ENCODE assay signal across 11 mouse cellular contexts in the genomic region with DNA sequence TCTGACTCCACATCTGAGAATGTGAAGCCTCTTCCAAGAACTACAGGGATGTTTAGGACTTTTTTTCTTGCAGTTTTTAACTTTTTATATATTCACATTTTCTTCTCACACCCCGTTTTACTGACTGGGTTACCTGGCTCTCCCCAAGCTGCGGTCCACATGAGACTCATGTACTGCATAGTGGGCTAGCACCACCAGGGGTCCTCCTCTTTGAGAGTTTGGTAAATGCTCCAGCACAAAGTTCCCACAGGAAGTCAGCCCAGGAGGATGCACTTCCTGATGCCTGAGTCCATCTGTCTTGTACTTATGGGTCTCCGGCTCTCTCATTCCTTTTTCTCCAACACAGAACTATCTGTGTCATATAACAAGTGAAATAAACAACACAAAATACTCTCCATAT. TPM values are rescaled to one million over a fixed set of nuclear protein-coding genes. Genes with fewer than 3 reads are reported as not detected.
A peak's percentile ranks its signal among the peaks of the same experiment; 100 is the strongest.
DNase-seq lines count a peak whose midpoint lies in the region; ATAC-seq lines count a peak whose summit lies in the region.
"Had no signal": no experiment of that assay in that cellular context is flagged by ENCODE, and none has a peak within 500 bp of the region (broad histone marks: within the 10 kb centered on the region; RNA-seq: fewer than 3 reads in every experiment).

No protein-coding gene starts in this region.

- H3K4me1 ChIP-seq in heart, embryonic 12.5 days (replicated peaks), result no peaks in the 10 kb centered on the region
- no peaks in the 10 kb centered on the region for H3K4me1 ChIP-seq in midbrain, embryonic 14.5 days (ENCODE audit: control insufficient read depth, insufficient read depth, low read length)
- H3K4me1 ChIP-seq in midbrain, embryonic 10.5 days, result no peaks in the 10 kb centered on the region
- H3K4me1 ChIP-seq: midbrain, embryonic 12.5 days; neural tube, embryonic 13.5 days had no signal

- WGBS in heart, embryonic 12.5 days, result 75% methylated on average over 3 of the region's 3 CpGs
- 93% methylated on average over 3 of the region's 3 CpGs for WGBS in midbrain, embryonic 14.5 days
- 88% methylated on average over 3 of the region's 3 CpGs for WGBS in midbrain, embryonic 10.5 days

- ATAC-seq in heart, embryonic 12.5 days (ENCODE audit: insufficient number of reproducible peaks, low FRiP score), result no peak
- no peak for ATAC-seq in midbrain, embryonic 14.5 days (ENCODE audit: low FRiP score, low TSS enrichment)

- H3K4me2 ChIP-seq in heart, embryonic 12.5 days, result no peak overlapping the region
- H3K4me2 ChIP-seq in midbrain, embryonic 14.5 days (ENCODE audit: low read length), result no peak overlapping the region
- H3K4me2 ChIP-seq: midbrain, embryonic 12.5 days; neural tube, embryonic 13.5 days had no signal

- H3K9ac ChIP-seq in heart, embryonic 12.5 days, result no peak overlapping the region
- H3K9ac ChIP-seq in midbrain, embryonic 14.5 days (replicated peaks; ENCODE audit: low read length), result no peak overlapping the region
- H3K9ac ChIP-seq: midbrain, embryonic 12.5 days; neural tube, embryonic 13.5 days had no signal

- H3K9me3 ChIP-seq in heart, embryonic 12.5 days (replicated peaks), result no peaks in the 10 kb centered on the region
- H3K9me3 ChIP-seq in midbrain, embryonic 14.5 days (ENCODE audit: control insufficient read depth, low read length), result no peaks in the 10 kb centered on the region
- no peaks in the 10 kb centered on the region for H3K9me3 ChIP-seq in midbrain, embryonic 10.5 days (replicated peaks)
- H3K9me3 ChIP-seq: midbrain, embryonic 12.5 days; neural tube, embryonic 13.5 days had no signal

- peaks cover 61% of the 10 kb centered on the region for H3K36me3 ChIP-seq in heart, embryonic 12.5 days
- H3K36me3 ChIP-seq in midbrain, embryonic 14.5 days (ENCODE audit: control insufficient read depth, insufficient read depth, low read length), result peaks cover 84% of the 10 kb centered on the region
- H3K36me3 ChIP-seq in midbrain, embryonic 10.5 days, result peaks cover 95% of the 10 kb centered on the region

- peak; percentile 43 for DNase-seq in heart, postnatal 4 days
- DNase-seq in midbrain, embryonic 14.5 days, result peak; percentile 34
- no peak for DNase-seq in midbrain, embryonic 10.5 days (ENCODE audit: low spot score)
- peak; percentile 74 for DNase-seq in kidney, postnatal 10 days
- DNase-seq in spleen, adult 18-20 months, result no peak
- DNase-seq in layer of hippocampus, postnatal 25 days (ENCODE audit: extremely low spot score in 1 of 2, low spot score in 1 of 2), result no peak
- DNase-seq: cerebellum, adult 8-10 months; gastrocnemius, postnatal 10 days had no signal

- no peak overlapping the region for H3K4me3 ChIP-seq in heart, embryonic 12.5 days
- H3K4me3 ChIP-seq in midbrain, embryonic 14.5 days (replicated peaks; ENCODE audit: low read depth, low read length), result no peak overlapping the region
- no peak overlapping the region for H3K4me3 ChIP-seq in midbrain, embryonic 10.5 days
- H3K4me3 ChIP-seq: midbrain, embryonic 12.5 days; neural tube, embryonic 13.5 days had no signal

- H3K27ac ChIP-seq in heart, embryonic 12.5 days (ENCODE audit: poor library complexity, severe bottlenecking), result no peak overlapping the region
- no peak overlapping the region for H3K27ac ChIP-seq in midbrain, embryonic 14.5 days (replicated peaks; ENCODE audit: low read depth, low read length)
- no peak overlapping the region for H3K27ac ChIP-seq in midbrain, embryonic 10.5 days (replicated peaks)
- H3K27ac ChIP-seq: midbrain, embryonic 12.5 days; neural tube, embryonic 13.5 days had no signal

- H3K27me3 ChIP-seq in heart, embryonic 12.5 days (replicated peaks), result no peaks in the 10 kb centered on the region
- no peaks in the 10 kb centered on the region for H3K27me3 ChIP-seq in midbrain, embryonic 14.5 days (ENCODE audit: control insufficient read depth, insufficient read depth, low read length)
- H3K27me3 ChIP-seq in midbrain, embryonic 10.5 days (ENCODE audit: low read depth, poor library complexity, severe bottlenecking), result no peaks in the 10 kb centered on the region
- H3K27me3 ChIP-seq: midbrain, embryonic 12.5 days; neural tube, embryonic 13.5 days had no signal

RNA-seq across cellular contexts. Expression of a gene that starts 35.1 kb away (rescaled TPM):
- total RNA-seq in heart, postnatal 4 days (2021), result 10 to 100 TPM; 30.1 to 33.3 TPM
- polyA plus RNA-seq in heart, embryonic 12.5 days (2016; fragmentation: Nextera tagmentation; extraction: Ambion mirVana), result 17.9 and 22.1 TPM in 2 replicates
- polyA plus RNA-seq in midbrain, embryonic 14.5 days (2014; fragmentation: Nextera tagmentation; extraction: Ambion mirVana), result 82.1 and 95.9 TPM in 2 replicates
- polyA plus RNA-seq in midbrain, embryonic 10.5 days (2016; fragmentation: Nextera tagmentation; extraction: Ambion mirVana), result 20.6 and 38.1 TPM in 2 replicates
- 100 to 1,000 TPM; 113 to 122 TPM for total RNA-seq in layer of hippocampus, postnatal 25 days (2021)

Comparison
In these comparisons a context has a peak if more than half of its experiments do, and no peak if none do; other contexts are left out.
1. DNase-seq: peak in heart, postnatal 4 days (single experiment), midbrain, embryonic 14.5 days (single experiment) and kidney, postnatal 10 days (single experiment); none in midbrain, embryonic 10.5 days (single experiment), spleen, adult 18-20 months (0 of 2) and layer of hippocampus, postnatal 25 days (0 of 2).